Mouse (Mus musculus) small intestine, adult 2 months (tissue): ENCODE data around the gene Chchd3. TPM values are rescaled to one million over a fixed set of nuclear protein-coding genes. Genes with fewer than 3 reads are reported as not detected.

Experiments used
- H3K27ac ChIP-seq: fragments of 200-500 bp; 2 replicates; pipeline ENCODE4 v1.5.1; 2012; ENCODE audit warnings: low read depth, low read length, control low read depth, inconsistent platforms; ENCODE audit not compliant: insufficient read depth
- H3K27me3 ChIP-seq: fragments of 200-500 bp; 2 replicates; pipeline ENCODE4 v1.6.1; 2012; ENCODE audit warnings: mild to moderate bottlenecking, moderate library complexity, low read length, inconsistent platforms; ENCODE audit not compliant: control insufficient read depth, insufficient read depth
- H3K36me3 ChIP-seq: fragments of 200-500 bp; 2 replicates; pipeline ENCODE4 v1.6.1; 2012; ENCODE audit warnings: mild to moderate bottlenecking, low read length, control low read depth, inconsistent platforms; ENCODE audit not compliant: control insufficient read depth, insufficient read depth
- H3K4me1 ChIP-seq: fragments of 200-500 bp; 2 replicates; pipeline ENCODE4 v1.6.1; 2012; ENCODE audit warnings: low read length, inconsistent platforms, mixed read lengths; ENCODE audit not compliant: control insufficient read depth, insufficient read depth, insufficient read length
- H3K4me3 ChIP-seq: fragments of 200-500 bp; 2 replicates; pipeline ENCODE4 v1.5.1; 2012; ENCODE audit warnings: low read depth, mild to moderate bottlenecking, control low read depth, inconsistent platforms, low read length, moderate library complexity
- CTCF ChIP-seq: fragments of 200-500 bp; IDR thresholded peaks from 2 replicates; pipeline ENCODE4 v1.5.1; 2012; ENCODE audit warnings: low read depth, mild to moderate bottlenecking, control low read depth, inconsistent platforms, low read length, moderate library complexity, mixed read lengths; ENCODE audit not compliant: insufficient replicate concordance, insufficient read length; ENCODE audit errors: extremely low read depth
- POLR2A ChIP-seq: fragments of 200-500 bp; IDR thresholded peaks from 2 replicates; pipeline ENCODE4 v1.6.1; 2012; ENCODE audit warnings: low read depth, mild to moderate bottlenecking, control low read depth, inconsistent platforms, low read length, moderate library complexity
- WGBS: fragments of 180-500 bp; shearing (Covaris S2); methylation state at CpG from one replicate; pipeline ENCODE4 v1.1.7; 2018; 5-methylcytosine and 5-hydroxymethylcytosine counted together
- polyA plus RNA-seq: library from polyadenylated mRNA; depleted of rRNA; stranded (reverse); fragments of >200 nt; gene quantifications from 2 replicates; pipeline ENCODE4 v1.2.3, GENCODE M21; 2012

The Chchd3 gene
- polyA plus RNA-seq, 1 experiment = 78.8 TPM

GRCm38 (mm10) chr6:32894100-32894499, 166.0 kb downstream of the Chchd3 start:
- no peak overlapping the region for H3K4me3 ChIP-seq
- H3K27me3 ChIP-seq = no peaks in the 10 kb centered on the region
- WGBS = 66% methylated on average over 2 of the region's 2 CpGs
- no peak overlapping the region for H3K27ac ChIP-seq
- TF ChIP-seq CTCF (no peak), POLR2A (no peak)
- no peaks in the 10 kb centered on the region for H3K36me3 ChIP-seq
- no peaks in the 10 kb centered on the region for H3K4me1 ChIP-seq

DNA sequence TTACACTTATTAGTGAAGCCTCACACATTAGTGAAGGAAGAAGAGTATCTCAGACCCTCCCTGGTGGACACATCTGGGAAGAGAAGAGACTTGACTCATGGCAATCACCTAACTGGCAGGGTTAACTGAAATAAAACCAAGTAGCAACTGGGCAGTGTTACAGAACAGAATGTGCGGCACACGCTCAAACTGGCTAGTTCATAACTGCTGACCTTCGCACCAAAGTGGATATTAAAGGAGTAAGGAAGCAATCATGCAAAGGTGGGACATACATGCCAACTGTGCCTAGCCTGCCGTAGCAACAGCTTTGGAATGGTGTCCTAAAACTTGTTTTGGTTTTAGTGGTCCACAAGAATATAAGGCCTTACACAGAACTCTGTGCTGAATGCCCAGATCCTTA, 169.3 kb downstream of the Chchd3 start:
- WGBS = 46% methylated on average over 4 of the region's 4 CpGs
- Histone ChIP-seq H3K27ac (no peak overlapping the region), H3K27me3 (no peaks in the 10 kb centered on the region), H3K4me3 (no peak overlapping the region), H3K4me1 (peaks cover 3% of the 10 kb centered on the region; the same call in 1 of the 2 replicates), H3K36me3 (no peaks in the 10 kb centered on the region)
- TF ChIP-seq CTCF (no peak), POLR2A (no peak)

GRCm38 (mm10) chr6:32888894-32889529, 171.0 kb downstream of the Chchd3 start:
- H3K27me3 ChIP-seq = no peaks in the 10 kb centered on the region
- no peak for TF ChIP-seq CTCF
- TF ChIP-seq POLR2A = no peak
- 26% methylated on average over 4 of the region's 4 CpGs for WGBS
- peaks cover 3% of the 10 kb centered on the region; the same call in 1 of the 2 replicates for H3K4me1 ChIP-seq
- H3K36me3 ChIP-seq = no peaks in the 10 kb centered on the region
- no peak overlapping the region for H3K4me3 ChIP-seq
- H3K27ac ChIP-seq = peak overlapping the region; percentile 55; the same call in 1 of the 2 replicates

DNA sequence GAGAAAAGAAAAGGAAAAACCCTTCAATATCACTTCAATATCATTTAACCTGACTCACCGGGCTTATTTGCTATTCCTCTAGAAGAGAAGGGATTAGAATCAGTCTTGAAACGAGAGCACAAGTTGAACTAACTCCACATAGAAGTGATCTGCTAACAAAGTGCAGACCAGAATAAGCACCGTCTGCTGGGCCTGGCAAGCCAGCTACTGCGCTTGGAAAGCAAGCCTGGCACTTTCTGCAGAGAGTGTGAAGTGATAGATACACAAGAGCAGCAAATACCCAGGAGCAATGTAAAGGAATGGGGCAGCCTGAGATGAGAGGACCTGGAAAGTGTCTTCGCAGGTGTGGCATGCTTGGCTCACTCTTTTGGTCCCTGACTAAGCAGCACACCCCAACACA, 181.5 kb downstream of the Chchd3 start:
- Histone ChIP-seq H3K27ac (no peak overlapping the region), H3K27me3 (no peaks in the 10 kb centered on the region), H3K4me3 (no peak overlapping the region), H3K36me3 (no peaks in the 10 kb centered on the region), H3K4me1 (no peaks in the 10 kb centered on the region)
- TF ChIP-seq CTCF (no peak), POLR2A (no peak)
- 91% methylated on average over 5 of the region's 5 CpGs for WGBS

DNA sequence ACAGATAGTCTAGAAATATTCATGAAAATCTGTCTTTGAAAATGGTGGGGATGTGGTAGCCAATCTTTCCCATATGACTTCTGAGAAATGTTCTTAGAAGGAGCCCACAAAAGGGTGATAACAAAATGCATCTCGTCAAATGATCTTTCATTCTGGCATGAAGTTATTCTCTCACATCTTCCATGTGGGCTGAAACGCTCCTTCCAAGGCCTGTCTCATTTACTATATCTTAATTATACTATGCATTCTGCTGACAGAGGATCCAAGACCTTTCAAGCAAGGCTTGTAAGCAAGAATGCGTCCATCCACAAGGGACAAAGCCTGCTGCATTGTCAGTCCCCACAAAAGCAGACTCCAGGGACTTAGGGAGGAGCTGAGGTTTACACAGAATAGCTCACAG, 185.9 kb downstream of the Chchd3 start:
- TF ChIP-seq POLR2A (no peak), CTCF (no peak)
- Histone ChIP-seq H3K4me3 (no peak overlapping the region), H3K27me3 (no peaks in the 10 kb centered on the region), H3K4me1 (no peaks in the 10 kb centered on the region), H3K36me3 (no peaks in the 10 kb centered on the region), H3K27ac (no peak overlapping the region)
- 88% methylated on average over 3 of the region's 3 CpGs for WGBS

- Histone ChIP-seq H3K36me3 (no peaks in the 10 kb centered on the region), H3K4me1 (no peaks in the 10 kb centered on the region), H3K27ac (no peak overlapping the region), H3K4me3 (no peak overlapping the region), H3K27me3 (no peaks in the 10 kb centered on the region)
- WGBS = 74% methylated on average over 2 of the region's 2 CpGs
- TF ChIP-seq CTCF (no peak), POLR2A (no peak)
These were observed 187.3 kb downstream of the Chchd3 start for GRCm38 (mm10) chr6:32872805-32873204.

DNA sequence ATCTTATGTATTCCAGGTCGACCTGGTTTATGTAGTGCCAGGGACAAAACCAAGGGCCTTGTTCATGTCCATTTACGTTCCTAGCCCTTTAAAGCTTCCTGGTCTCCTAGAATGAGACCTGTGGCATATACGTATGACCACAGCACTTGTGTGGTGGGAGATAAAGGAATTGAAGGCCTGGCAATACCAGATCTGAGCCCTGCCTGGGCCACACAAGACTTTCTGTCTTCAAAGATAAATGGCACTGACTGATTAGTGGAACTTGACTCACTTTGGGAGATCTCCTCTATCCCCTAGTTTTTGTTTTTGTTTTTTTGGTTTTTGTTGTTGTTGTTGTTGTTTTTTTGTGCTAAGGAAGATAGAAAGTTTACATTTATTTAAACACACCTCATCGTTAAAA, 209.1 kb downstream of the Chchd3 start:
- peaks cover 9% of the 10 kb centered on the region for H3K36me3 ChIP-seq
- H3K27me3 ChIP-seq = no peaks in the 10 kb centered on the region
- TF ChIP-seq POLR2A = no peak
- no peak for TF ChIP-seq CTCF
- no peak overlapping the region for H3K27ac ChIP-seq
- 94% methylated on average over 4 of the region's 4 CpGs for WGBS
- H3K4me1 ChIP-seq = 0 out of 2 replicates have a peak, but pooled peaks cover 1% of the 10 kb centered on the region
- no peak overlapping the region for H3K4me3 ChIP-seq
